Mouse (Mus musculus): ENCODE measurements around the gene Lsm4. TPM values are rescaled to one million over a fixed set of nuclear protein-coding genes. Genes with fewer than 3 reads are reported as not detected.

Gene Lsm4
- polyA plus RNA-seq, 1 experiment, result 569 TPM

- peak overlapping the region; percentile 62 for H3K4me3 ChIP-seq (replicated peaks)
- H3K4me1 ChIP-seq, result peaks cover 46% of the 10 kb centered on the region
- peaks cover 11% of the 10 kb centered on the region for H3K36me3 ChIP-seq (replicated peaks; ENCODE audit: low read length)
- H3K9me3 ChIP-seq, result peaks cover 4% of the 10 kb centered on the region; the same call in 1 of the 2 replicates
- peaks cover 9% of the 10 kb centered on the region for H3K27me3 ChIP-seq (replicated peaks)
- TF ChIP-seq GATA1 (IDR thresholded peaks at IDR 0.05; ENCODE audit: borderline replicate concordance, low read length) (no peak), FLI1 (IDR thresholded peaks at IDR 0.05; ENCODE audit: low read length) (no peak)
Observed at GRCm38 (mm10) chr8:70702842-70703182, 29.8 kb downstream of the Lsm4 start.

- H3K27me3 ChIP-seq (replicated peaks), result peaks cover 14% of the 10 kb centered on the region
- H3K4me3 ChIP-seq (replicated peaks), result peak within 1 kb of the TSS; percentile 62
- H3K36me3 ChIP-seq (replicated peaks; ENCODE audit: low read length), result peaks cover 11% of the 10 kb centered on the region
- TF ChIP-seq GATA1 (IDR thresholded peaks at IDR 0.05; ENCODE audit: borderline replicate concordance, low read length) (no peak), FLI1 (IDR thresholded peaks at IDR 0.05; ENCODE audit: low read length) (no peak)
- H3K4me1 ChIP-seq, result peaks cover 42% of the 10 kb centered on the region
- H3K9me3 ChIP-seq, result peaks cover 4% of the 10 kb centered on the region; the same call in 1 of the 2 replicates
Observed at GRCm38 (mm10) chr8:70703287-70703686, 30.2 kb downstream of the Lsm4 start, which contains the start of gene Iqcn. Gene Iqcn, plus strand, starts transcription at chr8:70703457.

GRCm38 (mm10) chr8:70708281-70708680 is 35.2 kb downstream of the Lsm4 start:
- peaks cover 64% of the 10 kb centered on the region for H3K27me3 ChIP-seq (replicated peaks)
- peaks cover 28% of the 10 kb centered on the region for H3K4me1 ChIP-seq
- H3K4me3 ChIP-seq (replicated peaks), result no peak overlapping the region
- peaks cover 4% of the 10 kb centered on the region; the same call in 1 of the 2 replicates for H3K9me3 ChIP-seq
- no peaks in the 10 kb centered on the region for H3K36me3 ChIP-seq (replicated peaks; ENCODE audit: low read length)
- no peak for TF ChIP-seq FLI1 (IDR thresholded peaks at IDR 0.05; ENCODE audit: low read length)
- TF ChIP-seq GATA1 (IDR thresholded peaks at IDR 0.05; ENCODE audit: borderline replicate concordance, low read length), result no peak

- H3K27me3 ChIP-seq (replicated peaks), result peaks cover 78% of the 10 kb centered on the region
- no peaks in the 10 kb centered on the region for H3K36me3 ChIP-seq (replicated peaks; ENCODE audit: low read length)
- TF ChIP-seq GATA1 (IDR thresholded peaks at IDR 0.05; ENCODE audit: borderline replicate concordance, low read length) (no peak), FLI1 (IDR thresholded peaks at IDR 0.05; ENCODE audit: low read length) (no peak)
- H3K4me1 ChIP-seq, result peaks cover 25% of the 10 kb centered on the region
- H3K9me3 ChIP-seq, result peaks cover 4% of the 10 kb centered on the region; the same call in 1 of the 2 replicates
- H3K4me3 ChIP-seq (replicated peaks), result no peak overlapping the region
Observed at GRCm38 (mm10) chr8:70709794-70710193, 36.7 kb downstream of the Lsm4 start.

GRCm38 (mm10) chr8:70710296-70710695 is 37.2 kb downstream of the Lsm4 start:
- Histone ChIP-seq H3K4me1 (peaks cover 25% of the 10 kb centered on the region), H3K9me3 (peaks cover 4% of the 10 kb centered on the region; the same call in 1 of the 2 replicates), H3K4me3 (replicated peaks) (no peak overlapping the region), H3K36me3 (replicated peaks; ENCODE audit: low read length) (no peaks in the 10 kb centered on the region), H3K27me3 (replicated peaks) (peaks cover 83% of the 10 kb centered on the region)
- TF ChIP-seq FLI1 (IDR thresholded peaks at IDR 0.05; ENCODE audit: low read length) (no peak), GATA1 (IDR thresholded peaks at IDR 0.05; ENCODE audit: borderline replicate concordance, low read length) (no peak)

- Histone ChIP-seq H3K36me3 (replicated peaks; ENCODE audit: low read length) (no peaks in the 10 kb centered on the region), H3K27me3 (replicated peaks) (peaks cover 90% of the 10 kb centered on the region), H3K4me1 (peaks cover 24% of the 10 kb centered on the region), H3K4me3 (replicated peaks) (no peak overlapping the region), H3K9me3 (peaks cover 4% of the 10 kb centered on the region; the same call in 1 of the 2 replicates)
- TF ChIP-seq GATA1 (IDR thresholded peaks at IDR 0.05; ENCODE audit: borderline replicate concordance, low read length) (no peak), FLI1 (IDR thresholded peaks at IDR 0.05; ENCODE audit: low read length) (no peak)
Observed at GRCm38 (mm10) chr8:70711041-70711440, 38.0 kb downstream of the Lsm4 start.

GRCm38 (mm10) chr8:70713991-70714390 is 40.9 kb downstream of the Lsm4 start:
- Histone ChIP-seq H3K4me3 (replicated peaks) (no peak overlapping the region), H3K9me3 (no peaks in the 10 kb centered on the region), H3K27me3 (replicated peaks) (peaks cover 81% of the 10 kb centered on the region), H3K4me1 (peaks cover 31% of the 10 kb centered on the region), H3K36me3 (replicated peaks; ENCODE audit: low read length) (no peaks in the 10 kb centered on the region)
- TF ChIP-seq GATA1 (IDR thresholded peaks at IDR 0.05; ENCODE audit: borderline replicate concordance, low read length) (no peak), FLI1 (IDR thresholded peaks at IDR 0.05; ENCODE audit: low read length) (no peak)

GRCm38 (mm10) chr8:70715086-70715485 is 42.0 kb downstream of the Lsm4 start:
- Histone ChIP-seq H3K4me3 (replicated peaks) (no peak overlapping the region), H3K36me3 (replicated peaks; ENCODE audit: low read length) (no peaks in the 10 kb centered on the region), H3K27me3 (replicated peaks) (peaks cover 71% of the 10 kb centered on the region), H3K4me1 (peaks cover 37% of the 10 kb centered on the region), H3K9me3 (no peaks in the 10 kb centered on the region)
- no peak for TF ChIP-seq FLI1 (IDR thresholded peaks at IDR 0.05; ENCODE audit: low read length)
- TF ChIP-seq GATA1 (IDR thresholded peaks at IDR 0.05; ENCODE audit: borderline replicate concordance, low read length), result no peak

- Histone ChIP-seq H3K4me1 (peaks cover 39% of the 10 kb centered on the region), H3K36me3 (replicated peaks; ENCODE audit: low read length) (no peaks in the 10 kb centered on the region)
- TF ChIP-seq FLI1 (IDR thresholded peaks at IDR 0.05; ENCODE audit: low read length) (no peak), GATA1 (IDR thresholded peaks at IDR 0.05; ENCODE audit: borderline replicate concordance, low read length) (no peak)
Observed at GRCm38 (mm10) chr8:70716521-70717400, 43.7 kb downstream of the Lsm4 start.

GRCm38 (mm10) chr8:70718297-70718696 is 45.2 kb downstream of the Lsm4 start, which contains the start of gene Gm3336:
Gene Gm3336, plus strand, starts transcription at chr8:70718543.
- H3K4me3 ChIP-seq (replicated peaks), result peak within 1 kb of the TSS; percentile 89

More at GRCm38 (mm10) chr8:70716521-70717400, 43.7 kb downstream of the Lsm4 start:
- Histone ChIP-seq H3K9me3 (no peaks in the 10 kb centered on the region), H3K27me3 (replicated peaks) (peaks cover 54% of the 10 kb centered on the region), H3K4me3 (replicated peaks) (no peak overlapping the region)

More at GRCm38 (mm10) chr8:70718297-70718696, 45.2 kb downstream of the Lsm4 start, which contains the start of gene Gm3336:
- Histone ChIP-seq H3K36me3 (replicated peaks; ENCODE audit: low read length) (no peaks in the 10 kb centered on the region), H3K27me3 (replicated peaks) (peaks cover 39% of the 10 kb centered on the region), H3K4me1 (peaks cover 34% of the 10 kb centered on the region), H3K9me3 (no peaks in the 10 kb centered on the region)
- TF ChIP-seq GATA1 (IDR thresholded peaks at IDR 0.05; ENCODE audit: borderline replicate concordance, low read length) (no peak), FLI1 (IDR thresholded peaks at IDR 0.05; ENCODE audit: low read length) (no peak)

Measured in megakaryocyte, embryonic 14.5 days (primary cell).